Mouse (Mus musculus) stomach, embryonic 14.5 days (tissue): ENCODE measurements around the gene Sumo2. TPM values are rescaled to one million over a fixed set of nuclear protein-coding genes. Genes with fewer than 3 reads are reported as not detected.

ENCODE experiments used
- ATAC-seq: fragments of 200-750 bp; cut with Nextera tagmentation; 2 replicates; pipeline ENCODE4 v1.8.0; 2017; ENCODE audit warnings: low read depth, moderate TSS enrichment; ENCODE audit not compliant: insufficient number of reproducible peaks, insufficient read depth, low FRiP score
- H3K27ac ChIP-seq: fragments of 300-500 bp; sonication (generic); 2 replicates; pipeline ENCODE4 v1.5.1; 2014; ENCODE audit warnings: mild to moderate bottlenecking, low read length, moderate library complexity, mixed read lengths
- H3K27me3 ChIP-seq: fragments of 300-500 bp; sonication (generic); 2 replicates; pipeline ENCODE4 v1.6.1; 2014; ENCODE audit warnings: low read length, control low read depth, mixed read lengths; ENCODE audit not compliant: control insufficient read depth, insufficient read depth
- H3K36me3 ChIP-seq: fragments of 300-500 bp; sonication (generic); 2 replicates; pipeline ENCODE4 v1.6.1; 2014; ENCODE audit warnings: mild to moderate bottlenecking, control low read depth, low read length, moderate library complexity, mixed read lengths; ENCODE audit not compliant: control insufficient read depth, insufficient read depth
- H3K4me1 ChIP-seq: fragments of 300-500 bp; sonication (generic); 2 replicates; pipeline ENCODE4 v1.6.1; 2014; ENCODE audit warnings: low read length, control low read depth, mixed read lengths; ENCODE audit not compliant: control insufficient read depth, insufficient read depth
- H3K4me2 ChIP-seq: fragments of 300-500 bp; sonication (generic); replicated peaks from 2 replicates; pipeline ENCODE4 v1.6.1; 2014; ENCODE audit warnings: low read depth, low read length, control low read depth
- H3K4me3 ChIP-seq: fragments of 300-500 bp; sonication (generic); 2 replicates; pipeline ENCODE4 v1.5.1; 2014; ENCODE audit warnings: low read depth, low read length, control low read depth
- H3K9ac ChIP-seq: fragments of 300-500 bp; sonication (generic); replicated peaks from 2 replicates; pipeline ENCODE4 v1.6.1; 2014; ENCODE audit warnings: low read depth, mild to moderate bottlenecking, control low read depth, low read length, moderate library complexity, mixed read lengths
- H3K9me3 ChIP-seq: fragments of 300-500 bp; sonication (generic); 2 replicates; pipeline ENCODE4 v1.6.1; 2016; ENCODE audit warnings: low read depth, low read length, control low read depth; ENCODE audit not compliant: control insufficient read depth
- WGBS: fragments of 180-500 bp; shearing (Covaris S2); extraction: QIAGEN DNeasy Blood & Tissue Kit; methylation state at CpG from one replicate; pipeline ENCODE4 v1.1.7; 2014; 5-methylcytosine and 5-hydroxymethylcytosine counted together
- polyA plus RNA-seq: library from polyadenylated mRNA; unstranded; fragments of >200 nt; fragmentation: Nextera tagmentation; extraction: Ambion mirVana; gene quantifications from 2 replicates; pipeline ENCODE4 v1.2.1, GENCODE M21; 2014

The Sumo2 gene
- polyA plus RNA-seq, 1 experiment from 2014 or later, result 984 TPM

GRCm38 (mm10) chr11:115514238-115514663 lies 21.8 kb downstream of the Sumo2 start, which contains the start of gene Jpt1:
Jpt1 (minus strand) TSS chr11:115514387.
- ATAC-seq, result peak; percentile 97
- WGBS, result 1% methylated on average over 24 of the region's 24 CpGs
- Histone ChIP-seq H3K9me3 (no peaks in the 10 kb centered on the region), H3K27me3 (no peaks in the 10 kb centered on the region), H3K4me3 (peak within 1 kb of the TSS; percentile 99), H3K4me1 (peaks cover 34% of the 10 kb centered on the region), H3K27ac (peak within 1 kb of the TSS; percentile 91), H3K9ac (peak within 1 kb of the TSS; percentile 93), H3K36me3 (no peaks in the 10 kb centered on the region), H3K4me2 (peak within 1 kb of the TSS; percentile 58)

GRCm38 (mm10) chr11:115513271-115514237 lies 22.5 kb downstream of the Sumo2 start:
- Histone ChIP-seq H3K9me3 (no peaks in the 10 kb centered on the region), H3K4me1 (peaks cover 39% of the 10 kb centered on the region), H3K27ac (peak overlapping the region; percentile 91), H3K4me3 (peak overlapping the region; percentile 99), H3K27me3 (no peaks in the 10 kb centered on the region), H3K4me2 (peak overlapping the region; percentile 58), H3K9ac (peak overlapping the region; percentile 93), H3K36me3 (no peaks in the 10 kb centered on the region)
- WGBS, result under 1% methylated on average over 57 of the region's 57 CpGs
- peak; percentile 54 for ATAC-seq

- peak overlapping the region; percentile 99 for H3K4me3 ChIP-seq
- ATAC-seq, result no peak
- H3K4me1 ChIP-seq, result peaks cover 48% of the 10 kb centered on the region
- no peaks in the 10 kb centered on the region for H3K9me3 ChIP-seq
- peak overlapping the region; percentile 58 for H3K4me2 ChIP-seq
- WGBS, result 19% methylated on average over 8 of the region's 8 CpGs
- no peaks in the 10 kb centered on the region for H3K36me3 ChIP-seq
- peak overlapping the region; percentile 39; the same call in 1 of the 2 replicates for H3K27ac ChIP-seq
- H3K27me3 ChIP-seq, result no peaks in the 10 kb centered on the region
- H3K9ac ChIP-seq, result peak overlapping the region; percentile 93
These were observed 23.5 kb downstream of the Sumo2 start for GRCm38 (mm10) chr11:115512407-115513183.

- peaks cover 49% of the 10 kb centered on the region for H3K4me1 ChIP-seq
These were observed 24.1 kb downstream of the Sumo2 start for GRCm38 (mm10) chr11:115512004-115512403.

GRCm38 (mm10) chr11:115511121-115511520 lies 25.0 kb downstream of the Sumo2 start:
- Histone ChIP-seq H3K27ac (no peak overlapping the region), H3K36me3 (no peaks in the 10 kb centered on the region), H3K4me2 (peak overlapping the region; percentile 58), H3K9ac (0 out of 2 replicates have a peak overlapping the region, but pooled peaks have one; percentile 2), H3K4me3 (peak overlapping the region; percentile 99; the same call in 1 of the 2 replicates), H3K9me3 (no peaks in the 10 kb centered on the region), H3K4me1 (peaks cover 49% of the 10 kb centered on the region), H3K27me3 (no peaks in the 10 kb centered on the region)
- ATAC-seq, result no peak
- 54% methylated on average over 2 of the region's 2 CpGs for WGBS

More at GRCm38 (mm10) chr11:115512004-115512403, 24.1 kb downstream of the Sumo2 start:
- H3K4me3 ChIP-seq, result peak overlapping the region; percentile 99
- peak overlapping the region; percentile 93; the same call in 1 of the 2 replicates for H3K9ac ChIP-seq
- no peak for ATAC-seq
- H3K9me3 ChIP-seq, result no peaks in the 10 kb centered on the region
- WGBS, result 20% methylated on average over 3 of the region's 3 CpGs
- peak overlapping the region; percentile 58 for H3K4me2 ChIP-seq
- H3K27me3 ChIP-seq, result no peaks in the 10 kb centered on the region
- no peaks in the 10 kb centered on the region for H3K36me3 ChIP-seq
- H3K27ac ChIP-seq, result peak overlapping the region; percentile 39; the same call in 1 of the 2 replicates

GRCm38 (mm10) chr11:115510507-115510888 lies 25.6 kb downstream of the Sumo2 start:
- Histone ChIP-seq H3K27me3 (no peaks in the 10 kb centered on the region), H3K4me2 (peak overlapping the region; percentile 58), H3K4me1 (peaks cover 49% of the 10 kb centered on the region), H3K36me3 (no peaks in the 10 kb centered on the region), H3K27ac (no peak overlapping the region; the same call in 1 of the 2 replicates), H3K4me3 (no peak overlapping the region; the same call in 1 of the 2 replicates), H3K9ac (no peak overlapping the region), H3K9me3 (no peaks in the 10 kb centered on the region)
- ATAC-seq, result no peak
- 53% methylated on average over 5 of the region's 5 CpGs for WGBS

GRCm38 (mm10) chr11:115509773-115510506 lies 26.1 kb downstream of the Sumo2 start:
- Histone ChIP-seq H3K4me2 (peak overlapping the region; percentile 58), H3K9me3 (no peaks in the 10 kb centered on the region), H3K4me3 (no peak overlapping the region; the same call in 1 of the 2 replicates), H3K36me3 (no peaks in the 10 kb centered on the region), H3K4me1 (peaks cover 47% of the 10 kb centered on the region), H3K27me3 (no peaks in the 10 kb centered on the region), H3K9ac (0 out of 2 replicates have a peak overlapping the region, but pooled peaks have one; percentile 3), H3K27ac (peak overlapping the region; percentile 33; the same call in 1 of the 2 replicates)
- ATAC-seq, result no peak
- WGBS, result 34% methylated on average over 6 of the region's 6 CpGs
